ENCODE assay signal across 9 mouse cellular contexts in genomic region chr1:91428614-91429013, GRCm38 (mm10). TPM values are rescaled to one million over a fixed set of nuclear protein-coding genes. Genes with fewer than 3 reads are reported as not detected.
DNase-seq lines count a peak whose midpoint lies in the region; ATAC-seq and TF ChIP-seq lines count a peak whose summit lies in the region.
"Had no signal": no experiment of that assay in that cellular context is flagged by ENCODE, and none has a peak within 500 bp of the region (broad histone marks: within the 10 kb centered on the region; RNA-seq: fewer than 3 reads in every experiment).

No protein-coding gene starts in this region.

- no peaks in the 10 kb centered on the region for H3K9me3 ChIP-seq in heart, postnatal 0 days (replicated peaks; ENCODE audit: control insufficient read depth, low read length)
- H3K9me3 ChIP-seq: limb, embryonic 15.5 days had no signal

- no peak overlapping the region for H3K9ac ChIP-seq in heart, postnatal 0 days (replicated peaks; ENCODE audit: low read depth, low read length)
- H3K9ac ChIP-seq: limb, embryonic 15.5 days had no signal

- ATAC-seq in heart, postnatal 0 days (ENCODE audit: insufficient read depth, low read depth) = peak; percentile 78

- H3K36me3 ChIP-seq in heart, postnatal 0 days (replicated peaks; ENCODE audit: control insufficient read depth, insufficient read depth, low read length) = peaks cover 92% of the 10 kb centered on the region

- peak; percentile 79 for TF ChIP-seq CTCF in bone marrow macrophage, adult 2 months (IDR thresholded peaks at IDR 0.05; ENCODE audit: low read depth, low read length)
- peak; percentile 86 for TF ChIP-seq CTCF in embryonic fibroblast, embryonic 13.5 days (IDR thresholded peaks at IDR 0.05; ENCODE audit: borderline replicate concordance, insufficient read depth, low read length)
- TF ChIP-seq CTCF in heart, postnatal 0 days (IDR thresholded peaks at IDR 0.05; ENCODE audit: low read depth) = peak; percentile 93

- TF ChIP-seq POLR2A in bone marrow macrophage, adult 2 months (IDR thresholded peaks at IDR 0.05; ENCODE audit: borderline replicate concordance, low read depth, low read length) = no peak
- no peak for TF ChIP-seq POLR2A in embryonic fibroblast, embryonic 13.5 days (IDR thresholded peaks at IDR 0.05; ENCODE audit: low read depth, low read length)

- no peak overlapping the region for H3K4me2 ChIP-seq in heart, postnatal 0 days (ENCODE audit: low read depth, low read length)
- H3K4me2 ChIP-seq: limb, embryonic 15.5 days had no signal

- H3K27me3 ChIP-seq in heart, postnatal 0 days (ENCODE audit: control insufficient read depth, insufficient read depth, low read length) = no peaks in the 10 kb centered on the region
- H3K27me3 ChIP-seq: limb, embryonic 15.5 days had no signal

- no peak overlapping the region for H3K4me3 ChIP-seq in bone marrow macrophage, adult 2 months (ENCODE audit: insufficient read depth, low read length)
- H3K4me3 ChIP-seq in embryonic fibroblast, embryonic 13.5 days (ENCODE audit: insufficient read depth, low read length) = no peak overlapping the region
- no peak overlapping the region for H3K4me3 ChIP-seq in heart, postnatal 0 days (ENCODE audit: low read depth, low read length)
- H3K4me3 ChIP-seq: limb, embryonic 15.5 days had no signal

- 28% methylated on average over 4 of the region's 4 CpGs for WGBS in heart, postnatal 0 days

- peak; percentile 78 for DNase-seq in ES-CJ7 (ENCODE audit: low read depth, low spot score)
- peak; percentile 86 for DNase-seq in heart, postnatal 0 days (ENCODE audit: low spot score)
- DNase-seq in kidney, postnatal 36 days = peak; percentile 88 to 96
- DNase-seq in lung, postnatal 10 days = peak; percentile 92
- DNase-seq in right cerebral cortex, postnatal 36 days (ENCODE audit: low spot score in 2 of 2) = peak; percentile 47 to 72
- DNase-seq in urinary bladder, postnatal 4 days (ENCODE audit: low spot score in 2 of 2) = peak; percentile 67 to 88

- no peak overlapping the region for H3K27ac ChIP-seq in bone marrow macrophage, adult 2 months (ENCODE audit: insufficient read depth, low read depth, low read length)
- H3K27ac ChIP-seq in embryonic fibroblast, embryonic 13.5 days (ENCODE audit: insufficient read depth, low read length) = no peak overlapping the region
- H3K27ac ChIP-seq in heart, postnatal 0 days (ENCODE audit: low read depth) = no peak overlapping the region
- H3K27ac ChIP-seq: limb, embryonic 15.5 days had no signal

- H3K4me1 ChIP-seq in bone marrow macrophage, adult 2 months (ENCODE audit: control insufficient read depth, insufficient read depth, low read length) = no peaks in the 10 kb centered on the region
- H3K4me1 ChIP-seq in embryonic fibroblast, embryonic 13.5 days (ENCODE audit: control insufficient read depth, insufficient read depth, low read length) = no peaks in the 10 kb centered on the region
- no peaks in the 10 kb centered on the region for H3K4me1 ChIP-seq in heart, postnatal 0 days (ENCODE audit: control insufficient read depth, insufficient read depth)

- TF ChIP-seq EP300 in heart, postnatal 0 days (IDR thresholded peaks at IDR 0.05; ENCODE audit: low read depth) = no peak

RNA-seq across cellular contexts. Expression of gene Hes6, which starts 14.8 kb away (rescaled TPM):
- polyA plus RNA-seq in bone marrow macrophage, adult 2 months (2012; ENCODE audit: insufficient read depth, insufficient read length, missing spikeins) = 25.3 and 28.7 TPM in 2 replicates
- 9.2 and 9.9 TPM in 2 replicates for polyA plus RNA-seq in embryonic fibroblast, embryonic 13.5 days (2011; ENCODE audit: insufficient read length, low read depth, missing spikeins)
- 81.4 and 82.5 TPM in 2 replicates for total RNA-seq in heart, postnatal 0 days (2014; rRNA removed; ENCODE audit: low replicate concordance)
- polyA plus RNA-seq in heart, postnatal 0 days (2015; fragmentation: Nextera tagmentation; extraction: Ambion mirVana) = 61.0 and 64.3 TPM in 2 replicates

RNA-seq across cellular contexts. Expression of gene Ilkap, which starts 30.0 kb away (rescaled TPM):
- polyA plus RNA-seq in bone marrow macrophage, adult 2 months (2012; ENCODE audit: insufficient read depth, insufficient read length, missing spikeins) = 50.3 and 61.1 TPM in 2 replicates
- 64.5 and 66.5 TPM in 2 replicates for polyA plus RNA-seq in embryonic fibroblast, embryonic 13.5 days (2011; ENCODE audit: insufficient read length, low read depth, missing spikeins)
- total RNA-seq in heart, postnatal 0 days (2014; rRNA removed; ENCODE audit: low replicate concordance) = 58.1 and 70.5 TPM in 2 replicates
- polyA plus RNA-seq in heart, postnatal 0 days (2015; fragmentation: Nextera tagmentation; extraction: Ambion mirVana) = 71.4 and 75.1 TPM in 2 replicates

RNA-seq across cellular contexts. Expression of gene Per2, which starts 30.5 kb away (rescaled TPM):
- polyA plus RNA-seq in bone marrow macrophage, adult 2 months (2012; ENCODE audit: insufficient read depth, insufficient read length, missing spikeins) = 2.3 and 4.9 TPM in 2 replicates
- polyA plus RNA-seq in embryonic fibroblast, embryonic 13.5 days (2011; ENCODE audit: insufficient read length, low read depth, missing spikeins) = 2.5 and 7.4 TPM in 2 replicates
- 11.1 and 14.0 TPM in 2 replicates for total RNA-seq in heart, postnatal 0 days (2014; rRNA removed; ENCODE audit: low replicate concordance)
- polyA plus RNA-seq in heart, postnatal 0 days (2015; fragmentation: Nextera tagmentation; extraction: Ambion mirVana) = 2.3 and 3.3 TPM in 2 replicates
